In genomic region chr15:97099101-97099500, GRCm38 (mm10) we compare ENCODE assay signal across 28 mouse cellular contexts. TPM values are rescaled to one million over a fixed set of nuclear protein-coding genes. Genes with fewer than 3 reads are reported as not detected.
"Had no signal": no experiment of that assay in that cellular context is flagged by ENCODE, and none has a peak within 500 bp of the region (broad histone marks: within the 10 kb centered on the region; RNA-seq: fewer than 3 reads in every experiment).

No protein-coding gene starts in this region.

- H3K36me3 ChIP-seq: heart, embryonic 13.5 days; heart, embryonic 15.5 days; hindbrain, embryonic 10.5 days; hindbrain, embryonic 12.5 days; intestine, embryonic 15.5 days; limb, embryonic 12.5 days; liver, embryonic 13.5 days had no signal

- H3K27ac ChIP-seq: gastrocnemius, adult 2 months; heart, adult 2 months; heart, embryonic 13.5 days; heart, embryonic 15.5 days; hindbrain, embryonic 10.5 days; hindbrain, embryonic 12.5 days; hindbrain, embryonic 14.5 days; intestine, embryonic 15.5 days; kidney, postnatal 0 days; limb, embryonic 12.5 days; liver, embryonic 13.5 days had no signal

- H3K9me3 ChIP-seq: heart, embryonic 15.5 days; hindbrain, embryonic 10.5 days; intestine, embryonic 15.5 days; liver, embryonic 13.5 days had no signal

- H3K27me3 ChIP-seq: heart, embryonic 13.5 days; heart, embryonic 15.5 days; hindbrain, embryonic 12.5 days; intestine, embryonic 15.5 days; limb, embryonic 12.5 days; liver, embryonic 13.5 days had no signal

- H3K9ac ChIP-seq: heart, embryonic 13.5 days; heart, embryonic 15.5 days; hindbrain, embryonic 12.5 days; hindbrain, embryonic 14.5 days; intestine, embryonic 15.5 days; limb, embryonic 12.5 days; liver, embryonic 13.5 days had no signal

- DNase-seq: gastrocnemius, adult 2 months; gastrocnemius, postnatal 10 days; gastrocnemius, postnatal 25 days; heart, adult 2 months; heart, postnatal 14 days; heart, postnatal 36 days; kidney, adult 18-20 months; kidney, adult 8-10 months; kidney, postnatal 14 days; kidney, postnatal 36 days; layer of hippocampus, adult 9-11 months; layer of hippocampus, postnatal 36 days; left cerebral cortex, postnatal 4 days; liver; liver, embryonic 13.5 days had no signal

- H3K4me3 ChIP-seq: gastrocnemius, adult 2 months; heart, adult 2 months; heart, embryonic 13.5 days; heart, embryonic 15.5 days; hindbrain, embryonic 10.5 days; hindbrain, embryonic 12.5 days; intestine, embryonic 15.5 days; limb, embryonic 12.5 days; liver, embryonic 13.5 days had no signal

- ATAC-seq: hindbrain, embryonic 16.5 days; inflammation-experienced regulatory T-cells, adult 6 months; intestine, embryonic 15.5 days; intestine, postnatal 0 days had no signal

- H3K4me1 ChIP-seq: hindbrain, embryonic 12.5 days; intestine, embryonic 15.5 days had no signal

- H3K4me2 ChIP-seq: heart, embryonic 11.5 days; heart, embryonic 13.5 days; heart, embryonic 15.5 days; hindbrain, embryonic 12.5 days; hindbrain, embryonic 14.5 days; intestine, embryonic 15.5 days; limb, embryonic 12.5 days; liver, embryonic 13.5 days had no signal

RNA-seq across cellular contexts. Expression of gene Slc38a4, which starts 43.3 kb away (rescaled TPM):
- total RNA-seq: granulocyte monocyte progenitor cell, adult 5-6 weeks had no signal
- polyA plus RNA-seq: inflammation-experienced regulatory T-cells, adult 6 months had no signal
